Mouse (Mus musculus) liver, embryonic 14 days (tissue): ENCODE results near the gene Coa6. TPM values are rescaled to one million over a fixed set of nuclear protein-coding genes. Genes with fewer than 3 reads are reported as not detected.

ENCODE experiments used
- polyA plus RNA-seq: library from polyadenylated mRNA; depleted of rRNA; stranded (reverse); fragments of >200 nt; gene quantifications from 2 replicates; pipeline ENCODE4 v1.2.3, GENCODE M21; 2012; rRNA removed

The Coa6 gene
- 24.4 and 25.1 TPM in 2 replicates for polyA plus RNA-seq

DNA sequence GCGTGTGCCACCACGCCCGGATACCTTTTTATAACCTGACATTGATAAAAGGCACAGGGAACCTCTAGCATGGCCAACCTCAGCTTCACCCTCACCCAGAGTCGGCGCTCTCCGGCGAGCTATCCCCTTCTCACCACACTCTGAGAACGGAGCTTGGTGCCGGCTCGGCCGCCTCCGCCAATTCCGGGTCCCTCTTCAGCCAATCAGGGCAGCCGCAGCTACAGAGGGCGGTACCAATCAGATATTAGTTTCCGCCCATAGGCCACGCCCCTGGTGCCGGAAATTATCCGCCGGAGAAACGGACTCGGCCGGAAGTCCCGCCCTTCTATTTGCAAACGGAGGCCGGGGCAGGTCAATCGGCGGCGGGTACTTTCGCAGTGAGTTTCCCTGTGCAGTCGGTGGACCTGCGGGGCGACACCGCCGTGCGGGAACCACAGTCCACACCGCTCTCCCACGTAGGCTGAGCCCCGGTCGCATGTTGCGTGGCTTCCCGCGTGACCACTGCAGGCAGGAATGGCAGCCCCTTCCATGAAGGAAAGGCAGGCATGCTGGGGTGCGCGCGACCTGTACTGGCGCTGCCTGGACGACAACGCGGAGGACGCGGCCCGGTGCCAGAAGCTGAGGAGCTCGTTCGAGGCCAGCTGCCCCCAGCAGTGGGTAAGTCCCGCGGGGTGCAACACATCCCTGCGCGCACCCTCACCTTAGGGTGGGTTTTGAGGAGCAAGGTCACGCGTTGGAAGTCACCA lies at the start of gene Coa6:
TSS of gene Coa6 (plus strand) at position 342 of the 746 bp plus-strand sequence.

DNA sequence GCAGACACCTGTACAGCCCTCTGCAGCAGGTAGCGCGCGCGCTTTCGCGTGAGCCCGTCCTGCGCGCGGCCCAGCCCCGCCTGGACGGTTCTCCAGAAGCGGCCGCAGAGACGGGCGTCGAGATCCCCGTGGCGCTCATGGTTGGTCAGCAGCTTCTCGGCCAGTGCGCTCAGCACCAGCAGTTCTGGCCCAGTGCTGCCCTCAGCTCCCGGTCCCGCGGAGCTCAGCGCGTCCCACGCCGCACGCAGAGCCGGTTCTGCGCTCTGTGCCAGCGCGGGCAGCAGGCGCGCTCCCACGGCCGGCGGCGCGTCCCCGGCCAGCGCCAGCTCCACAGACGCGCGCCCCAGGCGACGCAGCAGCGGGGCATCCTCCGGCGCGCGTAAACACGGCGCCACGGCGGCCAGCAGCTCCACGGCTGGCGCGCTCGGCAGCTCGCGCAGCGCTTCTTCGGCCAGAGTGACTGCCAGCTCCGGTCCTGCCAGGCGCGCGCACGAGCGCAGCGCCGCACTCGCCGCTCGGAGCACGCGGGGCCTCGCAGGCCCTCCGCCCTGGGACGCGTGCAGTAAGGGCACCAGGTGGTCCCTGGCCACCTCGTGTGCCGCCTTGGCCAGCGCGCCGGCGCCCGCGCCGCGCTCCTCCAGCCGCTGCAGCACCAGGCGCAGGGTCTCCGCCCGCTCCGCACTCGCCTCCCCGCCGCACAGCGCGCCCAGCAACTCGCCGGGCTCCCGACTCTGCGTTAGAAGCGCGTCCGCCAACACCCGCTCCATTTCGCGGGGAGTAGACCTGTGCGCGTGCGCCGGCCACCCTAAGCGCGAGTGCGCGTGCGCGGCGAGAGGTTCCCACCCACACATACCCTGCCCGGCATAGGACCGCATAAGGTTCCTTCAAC lies 52.2 kb downstream of the Coa6 start, which contains the start of gene Tarbp1:
TSS of gene Tarbp1 (minus strand) at position 767 of the 889 bp plus-strand sequence.

Other genes with a start within 250 kb of the Coa6 start
- gene Slc35f3, start 124.0 kb upstream of the Coa6 start, polyA plus RNA-seq: not detected in 2 replicates
- gene Tarbp1, start 52.5 kb downstream of the Coa6 start, polyA plus RNA-seq: 2.2 and 2.7 TPM in 2 replicates
- 9.8 and 11.3 TPM in 2 replicates for gene Irf2bp2, start 171.5 kb downstream of the Coa6 start, polyA plus RNA-seq